Mouse (Mus musculus): ENCODE data around the gene Naga. TPM values are rescaled to one million over a fixed set of nuclear protein-coding genes. Genes with fewer than 3 reads are reported as not detected.

Gene Naga
- total and polyA plus RNA-seq, 3 experiments, result 22.6 to 54.3 (median 27.0) TPM

- Histone ChIP-seq H3K27ac (no peak overlapping the region), H3K4me1 (ENCODE audit: control insufficient read depth, insufficient read depth, low read length) (no peaks in the 10 kb centered on the region), H3K27me3 (ENCODE audit: control insufficient read depth, insufficient read depth, low read length) (no peaks in the 10 kb centered on the region), H3K4me3 (no peak overlapping the region), H3K79me2 (replicated peaks; ENCODE audit: control insufficient read depth, insufficient read depth, low read length) (no peaks in the 10 kb centered on the region), H3K36me3 (ENCODE audit: control insufficient read depth, insufficient read depth, low read length) (no peaks in the 10 kb centered on the region), H3K9ac (ENCODE audit: low read depth, low read length) (no peak overlapping the region)
- intact Hi-C loops (cut with DNase I), result no loop called here
- TF ChIP-seq EP300 (IDR thresholded peaks at IDR 0.05; ENCODE audit: insufficient read depth, low read depth, low read length), result no peak
- no peak for TF ChIP-seq POLR2A (IDR thresholded peaks at IDR 0.05; ENCODE audit: insufficient read depth, low read depth, low read length)
- TF ChIP-seq CTCF (IDR thresholded peaks at IDR 0.05), result no peak
- 14% methylated on average over 1 of the region's 1 CpGs for WGBS
- DNase-seq, result no peak
Observed at GRCm38 (mm10) chr15:82319613-82320012, 19.1 kb downstream of the Naga start.

- Histone ChIP-seq H3K79me2 (replicated peaks; ENCODE audit: control insufficient read depth, insufficient read depth, low read length) (no peaks in the 10 kb centered on the region), H3K4me1 (ENCODE audit: control insufficient read depth, insufficient read depth, low read length) (no peaks in the 10 kb centered on the region), H3K27ac (no peak overlapping the region), H3K36me3 (ENCODE audit: control insufficient read depth, insufficient read depth, low read length) (no peaks in the 10 kb centered on the region), H3K9ac (ENCODE audit: low read depth, low read length) (no peak overlapping the region), H3K4me3 (no peak overlapping the region), H3K27me3 (ENCODE audit: control insufficient read depth, insufficient read depth, low read length) (no peaks in the 10 kb centered on the region)
- DNase-seq, result no peak
- TF ChIP-seq POLR2A (IDR thresholded peaks at IDR 0.05; ENCODE audit: insufficient read depth, low read depth, low read length) (no peak), EP300 (IDR thresholded peaks at IDR 0.05; ENCODE audit: insufficient read depth, low read depth, low read length) (no peak), CTCF (IDR thresholded peaks at IDR 0.05) (no peak)
- 81% methylated on average over 6 of the region's 6 CpGs for WGBS
- intact Hi-C loops (cut with DNase I), result no loop called here
Observed at GRCm38 (mm10) chr15:82317839-82318238, 20.9 kb downstream of the Naga start.

GRCm38 (mm10) chr15:82308416-82308815 lies 30.3 kb downstream of the Naga start:
- WGBS, result 77% methylated on average over 3 of the region's 3 CpGs
- no peak overlapping the region for H3K9ac ChIP-seq (ENCODE audit: low read depth, low read length)
- TF ChIP-seq EP300 (IDR thresholded peaks at IDR 0.05; ENCODE audit: insufficient read depth, low read depth, low read length), result no peak
- TF ChIP-seq POLR2A (IDR thresholded peaks at IDR 0.05; ENCODE audit: insufficient read depth, low read depth, low read length), result no peak
- no peak for TF ChIP-seq CTCF (IDR thresholded peaks at IDR 0.05)
- H3K4me3 ChIP-seq, result no peak overlapping the region
- no peaks in the 10 kb centered on the region for H3K4me1 ChIP-seq (ENCODE audit: control insufficient read depth, insufficient read depth, low read length)
- intact Hi-C loops (cut with DNase I), result no loop called here
- H3K27me3 ChIP-seq (ENCODE audit: control insufficient read depth, insufficient read depth, low read length), result peaks cover 1% of the 10 kb centered on the region; the same call in 1 of the 2 replicates
- H3K27ac ChIP-seq, result no peak overlapping the region
- no peak for DNase-seq
- no peaks in the 10 kb centered on the region for H3K79me2 ChIP-seq (replicated peaks; ENCODE audit: control insufficient read depth, insufficient read depth, low read length)
- no peaks in the 10 kb centered on the region for H3K36me3 ChIP-seq (ENCODE audit: control insufficient read depth, insufficient read depth, low read length)

GRCm38 (mm10) chr15:82307107-82307506 lies 31.6 kb downstream of the Naga start:
- H3K9ac ChIP-seq (ENCODE audit: low read depth, low read length), result no peak overlapping the region
- TF ChIP-seq POLR2A (IDR thresholded peaks at IDR 0.05; ENCODE audit: insufficient read depth, low read depth, low read length), result no peak
- TF ChIP-seq EP300 (IDR thresholded peaks at IDR 0.05; ENCODE audit: insufficient read depth, low read depth, low read length), result no peak
- TF ChIP-seq CTCF (IDR thresholded peaks at IDR 0.05), result no peak
- no peaks in the 10 kb centered on the region for H3K79me2 ChIP-seq (replicated peaks; ENCODE audit: control insufficient read depth, insufficient read depth, low read length)
- DNase-seq, result no peak
- H3K27me3 ChIP-seq (ENCODE audit: control insufficient read depth, insufficient read depth, low read length), result peaks cover under 1% of the 10 kb centered on the region; the same call in 1 of the 2 replicates
- no peak overlapping the region for H3K4me3 ChIP-seq
- intact Hi-C loops (cut with DNase I), result no loop called here
- WGBS, result 67% methylated on average over 3 of the region's 3 CpGs
- H3K27ac ChIP-seq, result no peak overlapping the region
- H3K4me1 ChIP-seq (ENCODE audit: control insufficient read depth, insufficient read depth, low read length), result no peaks in the 10 kb centered on the region
- no peaks in the 10 kb centered on the region for H3K36me3 ChIP-seq (ENCODE audit: control insufficient read depth, insufficient read depth, low read length)

- peaks cover 3% of the 10 kb centered on the region; the same call in 1 of the 2 replicates for H3K27me3 ChIP-seq (ENCODE audit: control insufficient read depth, insufficient read depth, low read length)
- DNase-seq, result no peak
- no peak within 1 kb of the TSS for H3K4me3 ChIP-seq
- no peak for TF ChIP-seq EP300 (IDR thresholded peaks at IDR 0.05; ENCODE audit: insufficient read depth, low read depth, low read length)
- no peak for TF ChIP-seq POLR2A (IDR thresholded peaks at IDR 0.05; ENCODE audit: insufficient read depth, low read depth, low read length)
- TF ChIP-seq CTCF (IDR thresholded peaks at IDR 0.05), result no peak
- H3K9ac ChIP-seq (ENCODE audit: low read depth, low read length), result no peak within 1 kb of the TSS
- WGBS, result 45% methylated on average over 39 of the region's 39 CpGs
- no peaks in the 10 kb centered on the region for H3K79me2 ChIP-seq (replicated peaks; ENCODE audit: control insufficient read depth, insufficient read depth, low read length)
- H3K27ac ChIP-seq, result no peak within 1 kb of the TSS
- intact Hi-C loops (cut with DNase I), result no loop called here
- no peaks in the 10 kb centered on the region for H3K36me3 ChIP-seq (ENCODE audit: control insufficient read depth, insufficient read depth, low read length)
- H3K4me1 ChIP-seq (ENCODE audit: control insufficient read depth, insufficient read depth, low read length), result no peaks in the 10 kb centered on the region
Observed at GRCm38 (mm10) chr15:82298764-82299561, 39.8 kb downstream of the Naga start, which contains the start of gene Wbp2nl. Gene Wbp2nl, plus strand, starts transcription at chr15:82298954.

GRCm38 (mm10) chr15:82294059-82294458 lies 44.7 kb downstream of the Naga start:
- H3K4me3 ChIP-seq, result no peak overlapping the region
- WGBS, result 35% methylated on average over 8 of the region's 8 CpGs
- no peak for DNase-seq
- no peaks in the 10 kb centered on the region for H3K36me3 ChIP-seq (ENCODE audit: control insufficient read depth, insufficient read depth, low read length)
- H3K79me2 ChIP-seq (replicated peaks; ENCODE audit: control insufficient read depth, insufficient read depth, low read length), result no peaks in the 10 kb centered on the region
- no peaks in the 10 kb centered on the region for H3K4me1 ChIP-seq (ENCODE audit: control insufficient read depth, insufficient read depth, low read length)
- TF ChIP-seq EP300 (IDR thresholded peaks at IDR 0.05; ENCODE audit: insufficient read depth, low read depth, low read length) (no peak), POLR2A (IDR thresholded peaks at IDR 0.05; ENCODE audit: insufficient read depth, low read depth, low read length) (no peak), CTCF (IDR thresholded peaks at IDR 0.05) (peak; percentile 56)
- no peak overlapping the region for H3K27ac ChIP-seq
- intact Hi-C loops (cut with DNase I), result no loop called here
- peaks cover under 1% of the 10 kb centered on the region; the same call in 1 of the 2 replicates for H3K27me3 ChIP-seq (ENCODE audit: control insufficient read depth, insufficient read depth, low read length)
- no peak overlapping the region for H3K9ac ChIP-seq (ENCODE audit: low read depth, low read length)
